Mouse (Mus musculus) megakaryocyte, adult 5-6 weeks (primary cell): ENCODE data around the gene Smarcad1. TPM values are rescaled to one million over a fixed set of nuclear protein-coding genes. Genes with fewer than 3 reads are reported as not detected.

Source experiments
- ATAC-seq: 2 replicates; pipeline ENCODE4 v1.8.0; 2016; ENCODE audit warnings: mild to moderate bottlenecking, inconsistent platforms; ENCODE audit not compliant: poor library complexity, severe bottlenecking
- total RNA-seq, 2 experiments: library from RNA; stranded (forward) in 1 of 2; stranded (reverse) in 1 of 2; fragments of 153-499, 151-499 nt in 1 of 2; fragments of 221-1000, 200-1000 nt in 1 of 2; gene quantifications; 2 replicates each; pipeline versions ENCODE4 v1.2.3 to v1.2.4; 2015 to 2017

Gene Smarcad1
- total RNA-seq, 2 experiments from 2014 or later, result 33.4 to 43.3 TPM

DNA sequence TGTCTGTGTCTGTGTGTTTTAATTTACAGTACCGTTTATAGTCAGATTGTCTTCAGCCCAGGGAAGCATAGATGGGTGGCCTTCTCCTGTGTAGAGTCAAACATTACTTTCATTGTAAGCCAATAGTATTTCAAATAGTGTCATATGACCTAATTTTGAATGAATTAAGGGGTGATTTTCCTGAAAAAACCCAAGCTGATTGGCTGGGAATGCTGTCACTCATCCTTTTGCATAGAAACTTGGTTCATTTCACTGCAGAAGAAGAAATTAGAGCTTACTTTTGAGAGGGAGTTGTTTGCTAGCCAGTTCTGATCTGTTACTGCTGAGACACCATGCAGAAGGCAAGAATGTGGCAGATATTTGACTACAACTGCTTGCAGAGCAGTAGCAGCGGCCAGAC is 32.8 kb downstream of the Smarcad1 start:
- ATAC-seq, result no peak

DNA sequence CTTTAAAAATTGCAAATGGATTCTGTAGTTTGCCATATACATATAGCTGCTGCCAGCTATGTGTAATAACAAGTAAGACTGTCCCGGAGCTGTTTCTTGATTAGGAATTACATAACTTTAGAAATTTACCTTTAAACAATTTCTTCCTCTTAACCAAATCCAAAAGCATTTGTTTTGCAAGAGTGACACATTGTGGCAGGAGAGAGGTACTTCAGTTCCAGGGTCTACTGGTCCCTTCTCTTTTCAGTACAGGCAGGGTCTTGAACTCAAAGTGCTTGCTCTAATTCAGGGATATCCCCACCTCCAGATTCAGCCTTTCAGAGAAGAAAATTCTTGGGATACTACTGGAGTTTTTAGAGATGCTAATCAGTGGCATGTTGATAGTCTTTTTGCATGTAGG is 36.8 kb downstream of the Smarcad1 start:
- peak; percentile 52; the same call in 1 of the 2 replicates for ATAC-seq

DNA sequence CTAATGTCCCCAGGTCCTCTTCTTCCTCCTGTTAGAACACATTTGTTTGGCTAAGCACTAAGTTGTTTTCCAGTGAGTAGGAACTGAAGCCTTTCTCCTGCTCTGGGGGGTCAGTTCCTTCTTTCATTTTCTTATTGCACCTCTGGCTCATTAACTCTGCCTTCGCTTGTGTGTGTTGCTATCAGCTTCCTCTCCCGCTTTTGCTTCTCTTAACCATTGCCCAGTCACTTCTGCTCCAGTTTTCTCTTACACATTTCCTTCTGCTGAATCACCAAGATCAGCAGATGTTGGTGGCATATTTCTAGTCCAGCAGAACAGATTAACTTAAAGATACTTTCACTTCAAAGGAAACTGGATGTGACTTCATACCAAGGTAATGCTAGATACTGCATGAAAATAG is 72.5 kb downstream of the Smarcad1 start:
- ATAC-seq, result peak; percentile 96

GRCm38 (mm10) chr6:65117540-65117939 is 75.2 kb downstream of the Smarcad1 start:
- ATAC-seq, result no peak

DNA sequence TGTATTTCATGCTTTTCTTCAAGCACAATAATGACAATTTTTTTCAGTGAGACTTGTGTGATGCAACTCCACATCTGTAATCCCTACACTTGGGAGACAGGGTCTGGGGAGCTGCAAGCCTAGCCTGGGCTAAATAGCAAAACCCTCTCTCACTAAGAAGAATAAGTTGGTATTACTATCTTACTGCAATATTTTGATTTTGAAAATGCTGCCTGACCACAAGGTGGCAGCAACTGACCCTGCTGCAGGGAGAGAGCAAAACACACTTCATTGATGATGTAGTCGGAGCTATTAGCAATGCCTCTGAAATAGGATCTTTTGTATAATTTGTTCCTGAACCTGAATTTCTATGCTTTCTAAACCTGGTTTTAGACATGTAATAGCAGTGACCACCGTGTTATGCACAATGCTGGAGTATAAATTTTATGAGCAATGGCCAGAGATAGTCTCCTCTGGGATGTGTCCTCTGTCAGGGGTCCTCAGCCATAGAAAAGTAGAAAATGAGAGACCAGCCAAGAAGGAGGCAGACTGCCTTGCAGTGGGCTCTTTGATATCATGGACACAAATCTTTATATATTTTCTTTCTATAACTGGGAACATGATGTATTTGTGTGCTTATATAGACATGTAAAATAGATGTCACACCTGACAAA is 83.8 kb downstream of the Smarcad1 start:
- peak; percentile 68 for ATAC-seq

DNA sequence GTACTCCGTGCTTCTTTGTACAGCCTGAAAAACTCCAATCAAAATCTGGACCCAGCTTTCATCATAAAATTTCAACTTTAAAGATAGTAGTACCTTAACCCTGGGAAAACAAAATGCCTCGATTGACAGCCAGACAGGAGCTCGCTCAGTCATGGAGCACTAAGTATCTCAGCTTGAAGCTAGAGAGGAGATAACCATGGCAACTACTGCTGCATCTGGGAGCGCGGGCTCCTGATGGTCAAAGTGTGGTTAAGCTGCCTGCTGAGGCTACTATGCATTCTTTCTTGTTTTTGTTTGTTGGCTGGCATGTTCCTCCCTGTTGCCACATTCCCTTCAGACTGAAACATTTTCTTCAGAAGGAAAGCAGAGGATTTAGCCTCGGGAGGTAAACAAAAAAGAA is 90.0 kb downstream of the Smarcad1 start:
- ATAC-seq, result no peak

DNA sequence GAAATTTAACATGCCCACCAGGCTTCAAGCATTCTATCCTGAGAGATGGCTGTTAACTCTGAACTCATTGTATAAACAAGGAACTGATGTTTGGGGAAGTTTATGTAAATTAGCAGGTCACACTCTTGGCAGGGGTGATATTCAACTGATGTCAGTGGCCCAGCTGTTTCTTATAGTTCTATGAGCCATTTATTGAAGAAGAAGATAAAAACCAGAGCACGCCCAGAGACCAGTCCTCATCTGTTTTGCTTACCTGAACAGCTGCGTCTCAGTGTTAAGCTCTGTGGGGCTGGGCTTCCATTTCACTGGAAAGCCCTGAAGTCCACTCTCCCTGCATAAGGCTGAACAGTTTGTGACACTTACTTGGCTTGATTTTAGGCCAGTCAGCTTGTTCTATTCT is 95.4 kb downstream of the Smarcad1 start:
- ATAC-seq, result 0 out of 2 replicates have a peak, but pooled peaks have one; percentile 47

DNA sequence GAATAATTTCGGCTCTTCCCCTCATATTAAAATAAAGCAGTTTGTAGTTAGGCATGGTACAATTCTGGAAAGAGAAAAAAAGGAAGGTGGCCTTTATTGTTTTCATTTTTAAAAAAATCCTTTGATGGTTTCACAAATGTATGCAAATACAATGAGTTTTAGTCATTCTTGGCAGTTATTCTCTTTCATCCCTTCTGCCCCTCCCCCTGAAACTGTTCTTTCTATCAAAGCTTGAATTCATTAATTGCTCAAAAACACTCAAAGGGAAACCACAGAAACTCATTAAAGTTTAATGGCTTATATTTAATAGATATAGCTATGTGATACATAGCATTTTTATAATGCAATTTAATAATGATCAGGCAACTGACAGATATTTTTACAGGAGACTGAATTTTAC is 95.9 kb downstream of the Smarcad1 start:
- no peak for ATAC-seq

DNA sequence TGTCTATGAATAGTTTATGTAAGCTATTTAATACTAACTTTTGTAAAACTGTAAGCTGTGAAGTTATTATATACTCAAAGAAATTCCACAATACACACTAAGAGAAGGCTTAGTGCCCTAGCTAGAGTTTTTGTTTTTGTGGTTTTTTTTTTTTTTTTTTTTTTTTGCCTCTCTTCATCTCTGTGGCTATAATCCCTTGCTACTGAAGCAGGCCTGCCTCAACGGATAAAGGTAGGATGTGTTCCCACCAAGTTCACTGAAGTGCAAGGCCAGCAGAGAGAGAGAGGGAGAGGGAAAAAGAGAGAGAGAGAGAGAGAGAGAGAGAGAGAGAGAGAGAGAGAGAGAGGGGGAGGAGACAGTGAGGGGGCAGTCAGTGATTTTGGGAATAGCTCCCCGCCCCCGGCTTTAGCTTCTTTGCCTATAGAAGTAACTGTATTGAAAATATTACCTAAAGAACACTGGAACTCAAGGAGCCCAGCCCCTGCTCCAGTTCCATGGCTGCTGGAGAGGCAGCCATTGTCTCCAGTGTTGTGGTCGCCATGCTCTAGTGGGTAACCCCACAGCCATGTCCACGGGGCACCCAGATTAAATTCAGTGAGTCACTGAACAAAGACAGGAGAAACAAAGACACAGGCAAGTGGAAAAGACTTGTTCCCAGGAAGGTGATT is 97.8 kb downstream of the Smarcad1 start:
- ATAC-seq, result no peak

DNA sequence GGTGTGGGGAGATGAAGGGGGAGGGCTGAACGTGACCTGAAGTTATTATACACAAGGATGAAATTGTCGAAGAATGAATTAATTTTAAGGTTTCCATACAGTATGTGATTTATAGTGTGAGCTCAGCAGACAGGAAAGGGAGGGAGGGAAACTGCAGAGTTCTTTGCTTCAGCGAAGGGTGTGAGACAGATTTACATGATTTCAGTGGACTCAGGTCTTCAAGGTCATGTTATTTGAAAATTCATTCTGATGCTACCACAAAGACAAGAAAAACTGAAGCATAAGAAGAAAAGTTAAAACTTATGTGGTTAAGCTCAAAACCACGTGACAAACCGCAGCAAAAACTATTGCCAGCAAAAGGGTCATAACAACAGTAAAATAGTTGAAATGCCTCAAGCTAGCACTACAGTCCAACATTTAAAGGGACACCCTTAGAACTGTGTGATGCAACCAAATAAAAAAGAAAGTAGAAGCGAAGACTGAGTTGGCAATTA is 98.4 kb downstream of the Smarcad1 start:
- ATAC-seq, result 0 out of 2 replicates have a peak, but pooled peaks have one; percentile 22

GRCm38 (mm10) chr6:65142316-65142715 is 99.9 kb downstream of the Smarcad1 start:
- no peak for ATAC-seq

DNA sequence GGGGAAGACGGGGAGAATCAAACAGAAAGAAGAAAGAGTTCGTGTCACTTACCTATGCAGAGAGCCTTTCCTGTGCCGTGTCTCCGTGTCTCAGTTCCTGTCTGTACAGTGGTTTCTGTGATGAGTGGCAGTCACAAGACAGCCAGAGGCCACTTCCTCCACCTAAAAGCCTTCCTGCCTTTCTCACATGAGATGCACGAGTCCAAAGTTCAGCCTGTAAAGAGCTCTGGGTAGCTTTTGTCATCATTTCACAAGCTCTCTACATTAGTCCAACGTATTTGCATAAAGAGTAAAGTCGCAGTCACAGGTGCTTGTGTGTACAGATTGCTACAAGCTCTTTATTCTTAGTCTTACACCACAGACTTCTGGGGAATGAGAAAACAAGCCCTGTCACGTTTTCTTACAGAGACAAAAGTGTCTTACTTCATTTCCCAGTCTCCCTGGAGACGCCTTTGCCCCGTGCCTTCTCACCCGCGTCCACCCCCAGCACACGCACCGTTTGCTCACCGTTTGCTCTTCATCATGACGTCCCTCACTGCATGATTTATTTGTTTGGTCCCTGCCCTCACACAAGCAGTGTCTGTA is 102.3 kb downstream of the Smarcad1 start, which contains the start of gene Hpgds:
Gene Hpgds, minus strand, starts transcription at position 288 of the 585 bp plus-strand sequence.
- peak; percentile 91 for ATAC-seq

- peak; percentile 33; the same call in 1 of the 2 replicates for ATAC-seq
These were observed 104.0 kb downstream of the Smarcad1 start for GRCm38 (mm10) chr6:65146363-65146762.

GRCm38 (mm10) chr6:65150703-65151102 is 108.3 kb downstream of the Smarcad1 start:
- ATAC-seq, result no peak

DNA sequence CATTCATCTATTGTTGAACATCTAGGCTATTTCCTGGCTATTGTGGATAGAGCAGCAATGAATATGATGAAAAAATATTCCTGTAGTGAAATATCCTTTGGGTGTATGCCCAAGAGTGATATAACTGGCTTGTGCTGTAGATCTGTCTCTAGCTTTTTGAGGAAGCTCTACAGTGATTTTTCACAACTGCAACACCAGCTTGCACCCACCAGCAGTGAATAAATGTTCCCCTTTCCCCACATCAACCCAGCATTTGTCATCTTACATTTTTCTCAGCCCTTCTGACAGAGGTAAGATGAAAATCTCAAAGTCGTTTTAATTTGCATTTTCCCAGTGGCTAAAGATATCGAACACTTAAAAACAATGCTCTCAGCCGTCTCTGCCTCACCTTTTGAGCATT is 111.2 kb downstream of the Smarcad1 start:
- ATAC-seq, result no peak

GRCm38 (mm10) chr6:65157042-65157441 is 114.7 kb downstream of the Smarcad1 start:
- no peak for ATAC-seq

DNA sequence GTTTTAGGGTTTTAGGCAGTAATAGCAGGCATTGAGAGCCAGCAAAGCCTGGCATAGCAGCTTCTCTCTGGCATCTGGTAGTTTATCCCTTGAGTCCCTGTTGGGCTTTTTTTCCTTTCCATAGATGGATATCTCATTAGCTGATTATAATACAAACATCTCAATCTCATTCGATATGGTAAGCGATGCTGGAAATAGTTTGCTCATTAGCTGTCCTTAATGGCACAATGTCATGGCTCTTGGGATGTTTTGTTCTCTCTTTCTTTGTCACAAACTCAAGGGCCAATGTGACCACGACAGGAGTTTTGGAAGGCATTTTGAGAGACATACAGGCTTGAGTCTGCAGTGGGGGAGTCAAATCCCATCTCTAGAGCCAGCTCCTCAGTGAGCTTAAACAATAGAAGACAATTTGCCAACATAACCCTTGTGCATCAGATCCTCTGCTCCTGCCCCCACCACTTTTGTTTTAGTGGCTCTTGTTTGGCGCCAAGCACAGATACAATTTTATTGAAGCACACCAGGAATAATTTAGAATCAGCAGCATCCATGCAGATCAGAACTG is 117.1 kb downstream of the Smarcad1 start:
- no peak for ATAC-seq

GRCm38 (mm10) chr6:65164137-65164536 is 121.8 kb downstream of the Smarcad1 start:
- ATAC-seq, result no peak

DNA sequence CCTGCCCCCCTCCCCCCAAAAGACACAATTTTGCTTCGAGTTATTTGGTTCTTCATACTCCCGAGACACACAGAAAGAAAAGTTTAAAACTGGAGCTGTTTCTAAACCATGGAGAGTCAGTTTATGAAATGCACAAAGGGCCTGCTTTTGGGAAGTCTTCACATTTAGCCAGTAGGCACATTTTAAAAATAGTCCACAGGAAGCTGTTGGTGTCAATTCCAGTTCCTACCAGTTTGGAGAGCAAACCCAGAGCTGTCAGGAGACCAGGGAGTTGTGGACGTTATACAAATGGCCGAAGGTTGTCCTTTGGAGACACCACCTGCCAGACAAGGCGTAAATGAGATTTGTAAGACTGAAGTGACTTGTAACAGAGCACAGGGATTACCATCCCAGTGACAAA is 122.6 kb downstream of the Smarcad1 start:
- ATAC-seq, result no peak
